Mouse (Mus musculus): ENCODE measurements around the gene Tcf7l1.

The Tcf7l1 gene

DNA sequence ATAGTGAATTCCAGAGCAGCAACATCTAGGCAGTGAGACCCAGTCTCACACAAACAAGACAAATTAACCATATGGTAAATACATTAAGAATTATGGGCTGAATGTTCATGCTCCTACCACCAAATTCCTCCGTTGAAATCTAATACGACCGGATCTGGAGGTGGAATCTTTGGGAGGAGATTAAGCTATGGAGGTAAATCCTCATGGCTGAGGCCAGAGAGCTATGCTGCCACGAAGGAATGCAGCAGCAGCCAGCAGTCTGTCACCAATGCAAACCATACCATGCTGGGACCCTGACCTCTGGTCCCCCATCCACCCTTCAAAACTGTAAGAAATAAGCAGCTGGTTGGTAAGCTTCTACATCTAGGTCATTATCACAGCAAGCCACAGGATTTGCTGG is 41.9 kb downstream of the Tcf7l1 start:
- in situ Hi-C loops (cut with MseI, MboI), result no loop called here

DNA sequence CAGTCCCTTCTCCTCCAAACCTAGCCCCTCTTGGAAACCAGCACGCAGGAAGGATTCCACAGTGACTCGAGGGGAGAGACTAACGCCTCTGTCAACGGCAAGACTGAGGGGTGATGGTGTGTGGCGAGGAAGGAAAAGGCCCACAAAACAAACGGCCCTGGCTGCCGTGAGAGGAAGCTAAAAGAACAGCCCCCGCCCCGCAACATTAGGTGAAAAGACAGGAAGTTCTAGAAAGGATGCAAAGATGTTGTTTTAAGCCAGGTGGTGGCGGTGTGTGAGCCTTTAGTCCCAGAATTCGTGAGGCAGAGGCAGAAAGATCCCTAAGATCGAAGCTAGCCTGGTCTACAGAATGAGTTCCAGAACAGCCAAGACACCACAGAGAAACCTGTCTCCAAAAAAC is 43.3 kb downstream of the Tcf7l1 start:
- in situ Hi-C loops (cut with MseI, MboI), result no loop called here

DNA sequence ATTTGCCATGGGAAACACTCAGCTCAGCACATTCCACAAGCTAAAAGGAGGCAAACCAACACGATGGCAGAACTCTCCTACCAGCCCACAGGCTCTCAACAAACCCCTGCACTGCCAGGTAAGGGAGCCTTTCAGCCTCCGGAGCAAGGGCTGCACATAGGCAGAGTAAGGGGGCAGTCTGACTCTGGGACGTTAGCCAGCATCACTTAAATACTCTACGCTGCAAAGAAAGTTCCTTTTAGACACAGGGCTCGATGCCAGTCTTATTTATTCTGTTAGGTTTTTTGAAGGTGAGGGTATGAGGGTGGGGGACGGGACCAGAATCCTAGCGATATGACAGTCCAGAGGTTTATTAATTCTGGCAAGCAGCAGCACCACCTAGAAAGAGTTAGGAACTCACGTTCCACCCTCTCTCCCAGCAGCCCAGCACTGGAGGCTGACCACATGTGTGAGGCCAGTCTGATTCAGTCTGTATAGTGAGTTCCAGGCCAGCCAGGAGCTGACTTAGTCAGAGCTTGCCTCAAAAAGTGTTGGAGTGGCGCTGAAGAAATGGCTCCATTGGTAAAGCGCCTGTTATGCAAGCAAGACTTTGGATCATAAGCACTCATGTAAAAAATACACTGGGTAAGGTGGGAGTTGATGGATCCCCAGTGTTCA is 44.8 kb downstream of the Tcf7l1 start:
- in situ Hi-C loops (cut with MseI, MboI), result no loop called here

DNA sequence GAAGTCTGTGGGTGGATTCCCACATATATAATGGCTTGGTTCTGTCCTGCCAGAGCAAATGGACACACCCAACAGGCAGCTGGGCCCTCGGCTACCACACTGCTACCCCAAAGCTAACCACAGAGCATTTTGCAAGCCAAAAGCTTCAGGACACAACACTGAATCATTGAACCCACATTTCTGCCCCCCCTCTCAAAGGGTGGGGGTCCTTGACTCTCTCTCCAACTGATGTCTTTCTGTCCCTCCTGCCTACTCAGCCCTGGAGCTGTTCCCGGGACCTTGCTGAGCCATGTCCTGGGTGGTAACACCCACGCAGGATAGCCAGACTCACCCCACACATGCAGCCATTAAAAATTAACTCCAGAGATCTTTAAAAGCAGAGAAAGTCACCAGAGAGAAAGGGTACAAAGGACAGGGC is 45.4 kb downstream of the Tcf7l1 start:
- in situ Hi-C loops (cut with MseI, MboI), result no loop called here

- in situ Hi-C loops (cut with MseI, MboI), result no loop called here
Measured at GRCm38 (mm10) chr6:72742331-72742730, 46.7 kb downstream of the Tcf7l1 start.

GRCm38 (mm10) chr6:72740596-72741421 is 48.2 kb downstream of the Tcf7l1 start:
- in situ Hi-C loops (cut with MseI, MboI), result no loop called here

DNA sequence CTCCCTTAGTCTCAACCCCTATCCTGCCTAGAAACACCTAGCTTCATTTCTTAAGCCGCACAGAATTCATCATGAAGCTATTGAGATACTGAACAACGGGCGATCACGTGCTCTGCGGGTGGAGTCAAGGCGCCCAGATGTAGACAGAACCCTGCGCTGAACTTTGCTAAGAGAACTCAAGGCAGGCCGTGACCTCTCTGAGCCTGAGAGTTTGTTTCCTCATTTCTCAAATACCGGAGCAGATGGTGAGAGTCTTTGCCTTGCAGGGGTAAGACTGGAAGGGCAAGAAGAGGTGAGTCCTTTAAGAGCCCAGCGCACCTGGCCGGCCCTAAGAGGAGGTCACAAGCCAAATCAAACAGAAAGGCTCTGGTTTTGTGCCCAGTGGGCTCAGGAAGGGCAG is 52.2 kb downstream of the Tcf7l1 start:
- in situ Hi-C loops (cut with MseI, MboI), result no loop called here

DNA sequence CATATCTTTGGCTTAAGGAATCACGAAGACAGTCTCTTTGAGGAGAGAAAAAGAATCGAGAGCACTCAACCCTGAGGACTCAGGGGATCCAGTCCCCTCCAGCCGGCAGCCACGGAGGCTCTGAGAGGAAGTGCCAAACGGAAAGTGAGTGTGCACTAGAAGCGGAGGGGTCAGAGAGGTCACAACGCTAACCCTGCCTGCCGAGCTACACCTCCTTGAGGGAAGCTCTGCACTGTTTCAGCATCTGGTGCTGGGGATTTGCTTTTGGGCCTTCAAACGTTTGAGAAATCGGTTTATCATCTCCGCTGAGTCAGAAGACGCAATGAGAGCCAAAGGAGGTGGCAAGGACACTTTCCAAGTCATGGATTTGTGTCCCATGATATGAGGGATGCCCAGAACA is 53.8 kb downstream of the Tcf7l1 start:
- in situ Hi-C loops (cut with MseI, MboI), result no loop called here

- in situ Hi-C loops (cut with MseI, MboI), result no loop called here
Measured at GRCm38 (mm10) chr6:72733375-72733774, 55.7 kb downstream of the Tcf7l1 start.

DNA sequence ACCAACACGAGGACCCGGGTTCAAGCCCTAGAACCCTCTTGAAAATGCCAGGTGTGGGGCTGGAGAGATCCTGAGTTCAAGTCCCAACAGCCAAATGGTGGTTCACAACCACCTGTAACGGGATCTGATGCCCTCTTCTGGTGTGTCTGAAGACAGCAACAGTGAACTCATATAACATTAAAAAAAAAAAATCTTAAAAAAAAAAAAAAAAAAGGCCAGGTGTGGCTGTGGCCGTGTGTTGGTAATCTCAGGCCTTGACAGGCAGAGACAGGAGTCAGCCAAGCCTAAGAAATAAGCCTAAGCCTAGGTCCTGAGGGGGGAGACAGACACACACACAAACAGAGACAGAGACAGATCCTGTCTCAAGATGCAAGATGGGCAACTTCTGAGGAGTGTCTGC is 56.9 kb downstream of the Tcf7l1 start:
- in situ Hi-C loops (cut with MseI, MboI), result no loop called here

DNA sequence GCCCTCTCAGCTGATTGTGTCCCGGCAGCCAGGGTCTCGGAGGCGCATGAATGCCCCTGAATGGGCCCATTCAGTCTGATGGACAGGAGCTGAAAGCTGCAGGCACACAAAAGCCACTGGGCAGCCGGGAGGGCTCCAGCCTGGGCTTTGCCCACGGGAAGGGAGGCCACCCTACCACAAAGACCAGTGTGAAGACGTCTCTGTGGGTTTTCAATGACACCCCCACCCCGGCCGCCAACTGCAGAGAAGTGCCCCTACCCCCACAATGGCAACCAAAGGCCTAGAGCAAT is 58.5 kb downstream of the Tcf7l1 start:
- in situ Hi-C loops (cut with MseI, MboI), result no loop called here

DNA sequence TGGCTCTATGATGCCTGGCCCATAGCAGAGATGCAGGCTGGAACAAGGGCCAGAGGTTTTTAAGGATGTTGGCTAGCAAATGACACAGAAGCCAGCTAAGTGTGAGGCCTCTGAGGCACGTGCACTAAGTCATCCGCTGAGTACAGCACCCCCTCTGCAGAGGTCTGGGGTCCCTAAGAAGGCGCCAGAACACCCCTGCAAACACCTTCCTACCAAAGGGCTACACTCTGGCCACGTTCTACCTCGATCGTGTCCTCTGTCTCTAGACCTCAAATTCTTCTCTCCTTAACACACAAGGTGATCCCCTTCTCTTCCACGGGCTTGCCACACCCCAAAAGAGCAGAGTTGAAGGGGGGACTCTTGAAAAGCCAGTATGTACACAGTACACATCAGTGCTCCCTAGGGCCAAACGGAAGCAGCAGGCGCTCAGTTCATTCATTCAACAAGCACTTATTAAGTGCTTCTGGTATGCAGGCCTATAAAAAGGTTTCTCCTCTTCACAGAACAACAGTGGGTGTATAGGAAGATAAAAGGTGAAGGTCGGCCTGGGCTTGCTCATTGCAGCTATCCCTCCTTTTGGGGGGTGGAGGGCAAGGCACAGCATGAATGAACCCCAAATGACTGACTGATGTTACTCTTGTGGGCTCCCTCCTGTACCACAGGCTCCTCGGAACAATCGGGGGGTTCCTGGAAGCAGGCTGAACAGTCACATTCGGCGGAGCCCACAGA is 59.1 kb downstream of the Tcf7l1 start:
- in situ Hi-C loops (cut with MseI, MboI), result no loop called here

GRCm38 (mm10) chr6:72727826-72728225 is 61.2 kb downstream of the Tcf7l1 start:
- in situ Hi-C loops (cut with MseI, MboI), result no loop called here

GRCm38 (mm10) chr6:72724494-72725180 is 64.4 kb downstream of the Tcf7l1 start:
- in situ Hi-C loops (cut with MseI, MboI), result no loop called here

GRCm38 (mm10) chr6:72723731-72724385 is 65.2 kb downstream of the Tcf7l1 start:
- in situ Hi-C loops (cut with MseI, MboI), result no loop called here

GRCm38 (mm10) chr6:72723143-72723542 is 65.9 kb downstream of the Tcf7l1 start:
- in situ Hi-C loops (cut with MseI, MboI), result no loop called here

- in situ Hi-C loops (cut with MseI, MboI), result no loop called here
Measured at GRCm38 (mm10) chr6:72720852-72721251, 68.2 kb downstream of the Tcf7l1 start.

DNA sequence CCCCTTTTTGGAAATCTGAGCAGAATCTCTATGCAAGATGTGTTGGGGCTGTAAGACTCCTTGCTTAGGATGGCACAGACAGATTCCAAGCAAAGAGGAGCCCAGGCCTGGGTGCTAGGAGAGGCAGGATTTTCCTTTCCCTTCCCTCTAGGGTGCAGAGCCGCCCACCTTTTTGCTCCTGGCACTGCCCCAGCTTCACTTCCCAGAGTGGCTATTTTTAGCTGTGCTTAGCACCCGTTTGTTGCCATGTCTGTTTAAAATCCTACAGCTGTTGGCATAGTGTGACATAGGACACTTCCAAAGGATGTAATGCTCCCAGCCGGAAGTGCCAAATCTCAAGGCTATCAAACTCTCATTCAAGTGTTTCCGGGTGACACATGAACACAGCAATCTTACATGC is 74.3 kb downstream of the Tcf7l1 start:
- in situ Hi-C loops (cut with MseI, MboI), result no loop called here

GRCm38 (mm10) chr6:72714250-72714649 is 74.8 kb downstream of the Tcf7l1 start:
- in situ Hi-C loops (cut with MseI, MboI), result no loop called here

DNA sequence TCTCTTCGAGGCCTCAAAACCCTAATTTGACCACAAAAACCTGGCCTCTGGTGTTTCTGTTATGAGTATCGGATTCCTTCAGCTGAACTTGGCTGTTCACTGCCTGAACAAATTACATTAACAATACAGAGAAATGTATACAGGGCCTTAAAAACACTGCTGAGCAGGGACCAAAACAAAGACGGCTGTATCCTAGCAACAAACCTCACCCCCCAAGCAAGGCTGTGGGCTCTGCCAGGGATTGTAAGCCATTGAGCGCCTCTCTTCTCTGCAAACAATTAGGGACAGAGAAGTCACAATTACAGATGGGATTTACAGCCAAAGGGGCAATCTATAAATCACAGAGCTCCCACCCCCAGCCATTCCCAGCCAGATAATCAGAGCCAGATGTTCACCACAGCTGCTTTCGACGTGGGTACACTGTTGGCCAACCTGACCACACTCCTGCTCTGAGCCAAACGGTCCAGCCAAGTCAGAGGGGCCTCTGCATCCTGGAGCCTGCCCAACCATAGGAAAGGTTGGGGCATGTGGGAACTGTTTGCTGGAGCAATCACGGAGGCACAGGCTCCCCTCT is 77.5 kb downstream of the Tcf7l1 start:
- in situ Hi-C loops (cut with MseI, MboI), result no loop called here

DNA sequence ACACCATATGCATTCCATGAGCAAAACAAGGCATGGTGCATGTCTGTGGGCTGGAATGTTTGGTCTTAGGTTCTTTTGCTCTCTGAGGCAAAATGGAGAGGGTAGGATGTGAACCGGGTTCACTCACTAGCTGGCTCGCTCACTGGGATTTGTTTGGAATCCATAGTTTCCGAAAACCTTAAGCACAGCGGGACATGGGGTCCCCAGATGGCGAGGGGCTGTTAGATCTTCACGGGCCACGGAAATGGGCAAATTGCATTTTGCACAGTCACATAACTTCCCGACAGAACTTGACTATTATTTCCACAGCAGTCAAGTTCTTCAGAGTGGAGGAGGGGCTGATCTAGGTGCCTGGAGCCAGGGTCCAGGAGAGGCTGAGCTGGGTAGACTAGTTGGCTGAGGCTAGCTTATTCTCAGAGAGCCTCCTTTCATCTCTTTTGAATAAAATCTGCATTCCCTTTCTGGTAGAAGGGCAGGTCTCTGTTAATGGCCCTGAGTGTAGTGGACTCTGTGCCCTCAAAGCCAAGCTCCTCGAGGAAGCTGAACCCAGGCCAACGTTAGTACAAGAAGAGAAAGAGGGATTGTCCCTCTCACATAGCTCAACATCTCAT is 78.1 kb downstream of the Tcf7l1 start:
- in situ Hi-C loops (cut with MseI, MboI), result no loop called here
